Mouse (Mus musculus): ENCODE data around the gene Eif4b. TPM values are rescaled to one million over a fixed set of nuclear protein-coding genes. Genes with fewer than 3 reads are reported as not detected.

Gene Eif4b
- 93.4 and 169 TPM in 2 replicates for polyA plus RNA-seq (2012; ENCODE audit: low replicate concordance)

GRCm38 (mm10) chr15:102073559-102074069 is at the start of gene Eif4b:
Eif4b (plus strand) TSS chr15:102073773.

GRCm38 (mm10) chr15:102028040-102028439 is 45.5 kb upstream of the Eif4b start, which contains the start of gene Krt18:
Krt18 (plus strand) TSS chr15:102028180.

GRCm38 (mm10) chr15:102100161-102100981 is 26.8 kb downstream of the Eif4b start, which contains the start of gene Tns2:
Tns2 (plus strand) TSS chr15:102100413.

GRCm38 (mm10) chr15:102136129-102136758 is 62.7 kb downstream of the Eif4b start, which contains the start of gene Spryd3:
Spryd3 (minus strand) TSS chr15:102136234.

GRCm38 (mm10) chr15:102144274-102144711 is 70.7 kb downstream of the Eif4b start, which contains the start of gene Igfbp6:
Igfbp6 (plus strand) TSS chr15:102144362.

Other genes with a start within 250 kb of the Eif4b start
- not detected in 2 replicates for gene Krt1, start 223.0 kb upstream of the Eif4b start, polyA plus RNA-seq (2012; ENCODE audit: low replicate concordance)
- not detected in 2 replicates for gene Krt77, start 204.1 kb upstream of the Eif4b start, polyA plus RNA-seq (2012; ENCODE audit: low replicate concordance)
- not detected in 2 replicates for gene Krt76, start 180.9 kb upstream of the Eif4b start, polyA plus RNA-seq (2012; ENCODE audit: low replicate concordance)
- gene Krt4, start 149.0 kb upstream of the Eif4b start, polyA plus RNA-seq (2012; ENCODE audit: low replicate concordance) = 0.07 TPM in 1 of 2 replicates, not detected in the other
- gene Krt79, start 133.4 kb upstream of the Eif4b start, polyA plus RNA-seq (2012; ENCODE audit: low replicate concordance) = not detected in 2 replicates
- gene Krt78, start 119.5 kb upstream of the Eif4b start, polyA plus RNA-seq (2012; ENCODE audit: low replicate concordance) = not detected in 2 replicates
- gene Krt8, start 69.3 kb upstream of the Eif4b start, polyA plus RNA-seq (2012; ENCODE audit: low replicate concordance) = not detected in 2 replicates
- gene Krt18, start 45.6 kb upstream of the Eif4b start, polyA plus RNA-seq (2012; ENCODE audit: low replicate concordance) = 0.15 and 0.29 TPM in 2 replicates
- 1.7 and 2.5 TPM in 2 replicates for gene Tns2, start 26.6 kb downstream of the Eif4b start, polyA plus RNA-seq (2012; ENCODE audit: low replicate concordance)
- 11.8 and 25.2 TPM in 2 replicates for gene Spryd3, start 62.5 kb downstream of the Eif4b start, polyA plus RNA-seq (2012; ENCODE audit: low replicate concordance)
- gene Igfbp6, start 70.6 kb downstream of the Eif4b start, polyA plus RNA-seq (2012; ENCODE audit: low replicate concordance) = 1.1 and 3.3 TPM in 2 replicates
- gene Soat2, start 76.8 kb downstream of the Eif4b start, polyA plus RNA-seq (2012; ENCODE audit: low replicate concordance) = 1.0 and 2.3 TPM in 2 replicates
- 23.6 and 23.9 TPM in 2 replicates for gene Zfp740, start 129.5 kb downstream of the Eif4b start, polyA plus RNA-seq (2012; ENCODE audit: low replicate concordance)
- gene Csad, start 131.0 kb downstream of the Eif4b start, polyA plus RNA-seq (2012; ENCODE audit: low replicate concordance) = 26.3 and 33.6 TPM in 2 replicates
- gene Itgb7, start 158.2 kb downstream of the Eif4b start, polyA plus RNA-seq (2012; ENCODE audit: low replicate concordance) = 423 and 1,128 TPM in 2 replicates
- 54.7 and 138 TPM in 2 replicates for gene Rarg, start 183.7 kb downstream of the Eif4b start, polyA plus RNA-seq (2012; ENCODE audit: low replicate concordance)
- 0.07 TPM in 1 of 2 replicates, not detected in the other for gene Gm9918, start 196.8 kb downstream of the Eif4b start, polyA plus RNA-seq (2012; ENCODE audit: low replicate concordance)
- 64.6 and 64.7 TPM in 2 replicates for gene Mfsd5, start 205.7 kb downstream of the Eif4b start, polyA plus RNA-seq (2012; ENCODE audit: low replicate concordance)
- 2.9 and 6.9 TPM in 2 replicates for gene Espl1, start 222.5 kb downstream of the Eif4b start, polyA plus RNA-seq (2012; ENCODE audit: low replicate concordance)

Data from hematopoietic multipotent progenitor cell, adult 10-12 weeks (in vitro differentiated cells).